Mouse (Mus musculus) retina, postnatal 1 day (tissue): Measurements from ENCODE around the gene Plekha4.
A peak's percentile ranks its signal among the peaks of the same experiment; 100 is the strongest.
"Not testable (repeated sequence)": the region's sequence is repeated elsewhere in the genome, so short reads cannot be mapped to it uniquely, and the experiment has no call there.

Source experiments
- DNase-seq: peaks from one replicate; pipeline ENCODE4 v3.0.0-alpha.2; 2012

Plekha4 gene

GRCm38 (mm10) chr7:45509912-45510787 lies 16.0 kb upstream of the Plekha4 start, which contains the start of gene Nucb1:
Gene Nucb1 (minus strand): TSS chr7:45510406.
- peak; percentile 93 for DNase-seq

- DNase-seq = no peak
Observed at GRCm38 (mm10) chr7:45514411-45514810, 11.7 kb upstream of the Plekha4 start.

GRCm38 (mm10) chr7:45515436-45515835 lies 10.7 kb upstream of the Plekha4 start:
- no peak for DNase-seq

GRCm38 (mm10) chr7:45516846-45517245 lies 9.3 kb upstream of the Plekha4 start:
- not testable (repeated sequence) for DNase-seq

- no peak for DNase-seq
Observed at GRCm38 (mm10) chr7:45518618-45519017, 7.5 kb upstream of the Plekha4 start.

GRCm38 (mm10) chr7:45519345-45520120 lies 6.6 kb upstream of the Plekha4 start:
- no peak for DNase-seq

GRCm38 (mm10) chr7:45520605-45521004 lies 5.5 kb upstream of the Plekha4 start:
- no peak for DNase-seq

GRCm38 (mm10) chr7:45521728-45522184 lies 4.4 kb upstream of the Plekha4 start:
- peak; percentile 93 for DNase-seq

GRCm38 (mm10) chr7:45522194-45522752 lies 3.9 kb upstream of the Plekha4 start:
- DNase-seq = no peak

- no peak for DNase-seq
Observed at GRCm38 (mm10) chr7:45522957-45523676, 3.0 kb upstream of the Plekha4 start.

- no peak for DNase-seq
Observed at GRCm38 (mm10) chr7:45523678-45524170, 2.4 kb upstream of the Plekha4 start.

GRCm38 (mm10) chr7:45524841-45525621 lies 1.1 kb upstream of the Plekha4 start:
- no peak for DNase-seq

- no peak for DNase-seq
Observed at GRCm38 (mm10) chr7:45526474-45527120, 467 bp downstream of the Plekha4 start.

- not testable (repeated sequence) for DNase-seq
Observed at GRCm38 (mm10) chr7:45527169-45527568, 1.0 kb downstream of the Plekha4 start.

GRCm38 (mm10) chr7:45529461-45529860 lies 3.3 kb downstream of the Plekha4 start:
- no peak for DNase-seq

GRCm38 (mm10) chr7:45530643-45531042 lies 4.5 kb downstream of the Plekha4 start:
- no peak for DNase-seq

- no peak for DNase-seq
Observed at GRCm38 (mm10) chr7:45535676-45536075, 9.5 kb downstream of the Plekha4 start.

GRCm38 (mm10) chr7:45537602-45538001 lies 11.5 kb downstream of the Plekha4 start:
- DNase-seq = no peak

- peak; percentile 84 for DNase-seq
Observed at GRCm38 (mm10) chr7:45538163-45539041, 12.3 kb downstream of the Plekha4 start.

GRCm38 (mm10) chr7:45539095-45539494 lies 13.0 kb downstream of the Plekha4 start:
- no peak for DNase-seq
